Mouse (Mus musculus) liver, embryonic 14.5 days (tissue): ENCODE measurements around the gene Git2. TPM values are rescaled to one million over a fixed set of nuclear protein-coding genes. Genes with fewer than 3 reads are reported as not detected.

Experiments
- ATAC-seq: fragments of 200-750 bp; cut with Nextera tagmentation; 2 replicates; pipeline ENCODE4 v1.8.0; 2017; ENCODE audit warnings: moderate number of reproducible peaks, mild to moderate bottlenecking, moderate library complexity; ENCODE audit not compliant: insufficient read depth
- DNase-seq, 3 experiments: peaks; one replicate each; pipeline ENCODE4 v3.0.0-alpha.2; 2012 to 2013; ENCODE audit warnings: low read depth in 3 of 3, low spot score in 3 of 3
- H3K27ac ChIP-seq: fragments of 300-500 bp; sonication (generic); 2 replicates; pipeline ENCODE4 v1.5.1; 2014; ENCODE audit warnings: moderate library complexity, mild to moderate bottlenecking, control low read depth, inconsistent platforms
- H3K27me3 ChIP-seq: fragments of 300-500 bp; sonication (generic); 2 replicates; pipeline ENCODE4 v1.6.1; 2014; ENCODE audit warnings: mild to moderate bottlenecking, low read length, moderate library complexity; ENCODE audit not compliant: control insufficient read depth, insufficient read depth
- H3K36me3 ChIP-seq: fragments of 300-500 bp; sonication (generic); replicated peaks from 2 replicates; pipeline ENCODE4 v1.6.1; 2014; ENCODE audit warnings: low read depth; ENCODE audit not compliant: control insufficient read depth, insufficient read depth
- H3K4me1 ChIP-seq, 2 experiments: fragments of 200-500 bp in 1 of 2; fragments of 300-500 bp in 1 of 2; sonication (generic) in 1 of 2; replicated peaks; 2 replicates each; pipeline ENCODE4 v1.6.1; 2012 to 2014; ENCODE audit warnings: antibody characterized with exemption in 1 of 2, inconsistent platforms in 1 of 2, low read length in 1 of 2; ENCODE audit not compliant: control insufficient read depth in 2 of 2, insufficient read depth in 2 of 2
- H3K4me2 ChIP-seq: fragments of 300-500 bp; sonication (generic); 2 replicates; pipeline ENCODE4 v1.6.1; 2014; ENCODE audit warnings: low read depth, mild to moderate bottlenecking, control low read depth, moderate library complexity
- H3K4me3 ChIP-seq, 2 experiments: fragments of 200-500 bp in 1 of 2; fragments of 300-500 bp in 1 of 2; sonication (generic) in 1 of 2; 2 replicates each; pipeline ENCODE4 v1.5.1; 2012 to 2014; ENCODE audit warnings: low read depth in 2 of 2, low read length in 2 of 2, mild to moderate bottlenecking in 2 of 2, control low read depth in 1 of 2, inconsistent platforms in 1 of 2, moderate library complexity in 1 of 2; ENCODE audit not compliant: insufficient read depth in 1 of 2
- H3K9ac ChIP-seq: fragments of 300-500 bp; sonication (generic); replicated peaks from 2 replicates; pipeline ENCODE4 v1.6.1; 2014; ENCODE audit warnings: mild to moderate bottlenecking, control low read depth, moderate library complexity
- H3K9me3 ChIP-seq: fragments of 300-500 bp; sonication (generic); 2 replicates; pipeline ENCODE4 v1.6.1; 2016; ENCODE audit warnings: low read length, mixed read lengths; ENCODE audit not compliant: control insufficient read depth
- CTCF ChIP-seq: IDR thresholded peaks from 2 replicates; pipeline ENCODE4 v1.5.1; 2016; ENCODE audit warnings: antibody characterized with exemption, low read depth, control low read depth
- EP300 ChIP-seq: IDR thresholded peaks from 2 replicates; pipeline ENCODE4 v1.6.1; 2016; ENCODE audit warnings: antibody characterized with exemption, low read depth
- WGBS: fragments of 180-500 bp; shearing (Covaris S2); extraction: QIAGEN DNeasy Blood & Tissue Kit; methylation state at CpG from one replicate; pipeline ENCODE4 v1.1.7; 2014; ENCODE audit not compliant: insufficient replicate concordance; 5-methylcytosine and 5-hydroxymethylcytosine counted together
- polyA plus RNA-seq, 2 experiments: library from polyadenylated mRNA; depleted of rRNA in 1 of 2; stranded (reverse) in 1 of 2; unstranded in 1 of 2; fragments of >200 nt; fragmentation: Nextera tagmentation in 1 of 2; extraction: Ambion mirVana in 1 of 2; gene quantifications; 2 replicates each; pipeline versions ENCODE4 v1.2.1 to v1.2.3; 2012 to 2014

The Git2 gene
- polyA plus RNA-seq, 2 experiments: 12.1 to 13.7 TPM

DNA sequence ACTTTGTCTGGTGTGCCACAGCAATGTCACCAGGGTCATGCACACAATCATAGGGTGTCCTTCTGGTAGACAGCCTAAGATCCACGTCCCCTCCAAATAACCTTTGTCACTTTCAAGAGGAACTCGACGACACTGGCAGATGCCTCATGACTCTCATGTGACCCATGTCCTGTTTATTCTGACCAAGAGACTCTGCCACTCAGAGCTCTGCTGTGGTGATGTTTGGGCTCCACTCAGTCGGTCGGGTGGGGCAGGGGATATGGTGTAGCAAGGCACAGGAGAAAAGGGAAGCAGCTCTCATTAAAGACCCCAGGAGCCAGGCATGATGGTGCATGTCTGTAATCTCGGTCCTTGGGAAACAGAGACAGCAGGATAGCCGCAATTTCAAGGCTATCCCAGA lies 76.3 kb downstream of the Git2 start:
- Histone ChIP-seq H3K4me3 (no peak overlapping the region), H3K9me3 (no peaks in the 10 kb centered on the region), H3K36me3 (no peaks in the 10 kb centered on the region), H3K4me1 (peaks cover 4 to 14% of the 10 kb centered on the region in 2 experiments), H3K9ac (no peak overlapping the region), H3K27ac (no peak overlapping the region), H3K4me2 (no peak overlapping the region), H3K27me3 (no peaks in the 10 kb centered on the region)
- 28% methylated on average over 7 of the region's 7 CpGs for WGBS
- DNase-seq (no peak), ATAC-seq (no peak)
- TF ChIP-seq EP300 (no peak), CTCF (no peak)

GRCm38 (mm10) chr5:114698044-114698746 lies 77.1 kb downstream of the Git2 start:
- ATAC-seq: no peak
- TF ChIP-seq CTCF (no peak), EP300 (no peak)
- no peak overlapping the region for H3K9ac ChIP-seq

GRCm38 (mm10) chr5:114696939-114697338 lies 78.4 kb downstream of the Git2 start:
- Histone ChIP-seq H3K4me1 (peaks cover 0 to 2% of the 10 kb centered on the region in 2 experiments; a peak in 1 of 4 replicates), H3K27me3 (no peaks in the 10 kb centered on the region), H3K4me2 (no peak overlapping the region), H3K9ac (no peak overlapping the region), H3K4me3 (no peak overlapping the region), H3K9me3 (no peaks in the 10 kb centered on the region), H3K36me3 (no peaks in the 10 kb centered on the region), H3K27ac (no peak overlapping the region)
- WGBS: 65% methylated on average over 17 of the region's 17 CpGs
- no peak for TF ChIP-seq EP300
- no peak for TF ChIP-seq CTCF
- ATAC-seq (no peak), DNase-seq (peak in 2 of 3 experiments; percentile 41 to 48)

More at GRCm38 (mm10) chr5:114698044-114698746, 77.1 kb downstream of the Git2 start:
- peaks cover 4 to 12% of the 10 kb centered on the region in 2 experiments for H3K4me1 ChIP-seq
- WGBS: 75% methylated on average over 19 of the region's 19 CpGs
- no peaks in the 10 kb centered on the region for H3K27me3 ChIP-seq
- no peak overlapping the region for H3K4me3 ChIP-seq
- no peak for DNase-seq
- H3K36me3 ChIP-seq: no peaks in the 10 kb centered on the region
- no peaks in the 10 kb centered on the region for H3K9me3 ChIP-seq
- no peak overlapping the region for H3K27ac ChIP-seq
- H3K4me2 ChIP-seq: no peak overlapping the region

- Histone ChIP-seq H3K4me3 (no peak overlapping the region), H3K36me3 (no peaks in the 10 kb centered on the region), H3K4me2 (no peak overlapping the region), H3K9ac (no peak overlapping the region), H3K9me3 (no peaks in the 10 kb centered on the region), H3K27ac (no peak overlapping the region), H3K4me1 (peaks cover 4 to 6% of the 10 kb centered on the region in 2 experiments), H3K27me3 (no peaks in the 10 kb centered on the region)
- TF ChIP-seq EP300: no peak
- TF ChIP-seq CTCF: no peak
- no peak for ATAC-seq
- WGBS: 58% methylated on average over 5 of the region's 5 CpGs
- DNase-seq: no peak
These were observed 79.5 kb downstream of the Git2 start for GRCm38 (mm10) chr5:114695775-114696174.

GRCm38 (mm10) chr5:114690633-114691567 lies 84.4 kb downstream of the Git2 start, which contains the start of gene Gltp:
Gene Gltp (minus strand): TSS chr5:114690984.
- ATAC-seq: peak; percentile 95
- Histone ChIP-seq H3K36me3 (no peaks in the 10 kb centered on the region), H3K4me3 (peak within 1 kb of the TSS; percentile 73 to 78), H3K27me3 (no peaks in the 10 kb centered on the region), H3K9me3 (no peaks in the 10 kb centered on the region), H3K27ac (peak within 1 kb of the TSS; percentile 4; the same call in 1 of the 2 replicates), H3K4me1 (peaks cover 12 to 15% of the 10 kb centered on the region in 2 experiments), H3K9ac (peak within 1 kb of the TSS; percentile 82), H3K4me2 (peak within 1 kb of the TSS; percentile 92)
- TF ChIP-seq EP300 (no peak), CTCF (0 out of 2 replicates have a peak, but pooled peaks have one; percentile 1)
- WGBS: 4% methylated on average over 75 of the region's 75 CpGs
- DNase-seq: peak; percentile 87 to 88 (median 88)
